21 mouse cellular contexts compared by ENCODE assay signal in the genomic region with DNA sequence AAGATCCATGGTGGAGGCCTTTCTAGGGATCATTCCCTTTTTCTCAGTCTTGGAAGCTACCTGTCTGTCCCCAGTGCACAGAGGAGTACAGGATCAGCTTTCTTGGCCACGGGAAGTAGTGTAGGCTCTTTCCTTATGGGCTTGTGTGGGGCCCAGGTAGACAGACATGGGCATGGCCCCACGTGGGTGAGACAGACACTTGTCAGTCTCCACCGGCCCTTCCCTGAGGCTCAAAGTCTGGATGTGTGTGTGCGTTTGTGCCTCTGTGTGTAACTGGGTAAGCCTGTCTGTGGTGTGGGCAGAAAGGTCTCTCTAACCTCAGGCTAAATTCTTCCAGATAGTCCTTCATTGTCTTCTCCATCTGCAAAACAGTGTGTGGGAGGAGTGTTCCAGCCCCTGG. TPM values are rescaled to one million over a fixed set of nuclear protein-coding genes. Genes with fewer than 3 reads are reported as not detected.
DNase-seq lines count a peak whose midpoint lies in the region; ATAC-seq and TF ChIP-seq lines count a peak whose summit lies in the region.
"Had no signal": no experiment of that assay in that cellular context is flagged by ENCODE, and none has a peak within 500 bp of the region (broad histone marks: within the 10 kb centered on the region; RNA-seq: fewer than 3 reads in every experiment).

No protein-coding gene starts in this region.

- no peaks in the 10 kb centered on the region for H3K9me3 ChIP-seq in kidney, embryonic 14.5 days (ENCODE audit: control insufficient read depth, low read length)
- H3K9me3 ChIP-seq in liver, embryonic 11.5 days (ENCODE audit: control insufficient read depth, low read length), result no peaks in the 10 kb centered on the region
- no peaks in the 10 kb centered on the region for H3K9me3 ChIP-seq in midbrain, embryonic 13.5 days
- H3K9me3 ChIP-seq in midbrain, embryonic 11.5 days (ENCODE audit: control insufficient read depth, low read length), result no peaks in the 10 kb centered on the region
- H3K9me3 ChIP-seq: forebrain, embryonic 12.5 days; hindbrain, embryonic 13.5 days; liver, embryonic 13.5 days; megakaryocyte, embryonic 14.5 days; stomach, embryonic 15.5 days had no signal

- H3K36me3 ChIP-seq in kidney, adult 2 months (ENCODE audit: control insufficient read depth, insufficient read depth, low read length), result no peaks in the 10 kb centered on the region
- H3K36me3 ChIP-seq in kidney, embryonic 14.5 days (ENCODE audit: control insufficient read depth, insufficient read depth, low read length), result no peaks in the 10 kb centered on the region
- H3K36me3 ChIP-seq in liver, adult 2 months (ENCODE audit: control insufficient read depth, insufficient read depth, low read length), result no peaks in the 10 kb centered on the region
- no peaks in the 10 kb centered on the region for H3K36me3 ChIP-seq in liver, embryonic 11.5 days (ENCODE audit: control insufficient read depth, insufficient read depth, low read length)
- H3K36me3 ChIP-seq in midbrain, embryonic 13.5 days, result no peaks in the 10 kb centered on the region
- no peaks in the 10 kb centered on the region for H3K36me3 ChIP-seq in midbrain, embryonic 11.5 days (ENCODE audit: control insufficient read depth, insufficient read depth, low read length)
- H3K36me3 ChIP-seq in small intestine, adult 2 months (ENCODE audit: control insufficient read depth, insufficient read depth, low read length), result no peaks in the 10 kb centered on the region
- H3K36me3 ChIP-seq: forebrain, embryonic 12.5 days; hindbrain, embryonic 13.5 days; liver, embryonic 13.5 days; stomach, embryonic 15.5 days had no signal

- DNase-seq in kidney, adult 2 months, result no peak
- DNase-seq in liver, adult 2 months (ENCODE audit: extremely low read depth, low read depth, low spot score), result no peak
- no peak for DNase-seq in liver, embryonic 11.5 days (ENCODE audit: low spot score)
- no peak for DNase-seq in midbrain, embryonic 11.5 days (ENCODE audit: low spot score, missing footprints)
- no peak for DNase-seq in left cerebral cortex, postnatal 36 days (ENCODE audit: low spot score in 2 of 2)
- DNase-seq: adrenal gland, postnatal 36 days; cerebellum, adult 9-10 months; gastrocnemius, postnatal 36 days; heart, adult 2 months; layer of hippocampus, adult 9-11 months; liver, embryonic 13.5 days; thymus, postnatal 25 days had no signal

- no peaks in the 10 kb centered on the region; the same call in 1 of the 2 replicates for H3K79me2 ChIP-seq in liver, adult 2 months (ENCODE audit: control insufficient read depth, insufficient read depth, low read length)

- no peak overlapping the region for H3K4me2 ChIP-seq in kidney, embryonic 14.5 days (replicated peaks; ENCODE audit: low read depth, low read length)
- H3K4me2 ChIP-seq in liver, embryonic 11.5 days, result no peak overlapping the region
- H3K4me2 ChIP-seq in midbrain, embryonic 13.5 days (replicated peaks), result no peak overlapping the region
- no peak overlapping the region for H3K4me2 ChIP-seq in midbrain, embryonic 11.5 days
- H3K4me2 ChIP-seq: forebrain, embryonic 12.5 days; hindbrain, embryonic 13.5 days; liver, embryonic 13.5 days; stomach, embryonic 15.5 days had no signal

- no peak for ATAC-seq in kidney, embryonic 14.5 days (ENCODE audit: low FRiP score, low TSS enrichment)
- ATAC-seq in liver, embryonic 11.5 days (replicated peaks; ENCODE audit: low FRiP score), result no peak
- ATAC-seq in midbrain, embryonic 13.5 days, result no peak
- ATAC-seq in midbrain, embryonic 11.5 days (ENCODE audit: low FRiP score), result no peak
- ATAC-seq: midbrain, embryonic 16.5 days had no signal

- WGBS in kidney, adult 2 months, result 38% methylated on average over 4 of the region's 4 CpGs
- 68% methylated on average over 4 of the region's 4 CpGs for WGBS in kidney, embryonic 14.5 days
- 22% methylated on average over 4 of the region's 4 CpGs for WGBS in liver, adult 2 months
- 65% methylated on average over 4 of the region's 4 CpGs for WGBS in liver, embryonic 11.5 days
- WGBS in midbrain, embryonic 13.5 days, result 73% methylated on average over 4 of the region's 4 CpGs
- 69% methylated on average over 4 of the region's 4 CpGs for WGBS in midbrain, embryonic 11.5 days
- 29% methylated on average over 4 of the region's 4 CpGs for WGBS in small intestine, adult 2 months

- TF ChIP-seq POLR2A in kidney, adult 2 months (IDR thresholded peaks at IDR 0.05; ENCODE audit: low read depth, low read length), result no peak
- TF ChIP-seq POLR2A in liver, adult 2 months (IDR thresholded peaks at IDR 0.05; ENCODE audit: extremely low read depth, insufficient read depth, low read length), result no peak
- TF ChIP-seq POLR2A in small intestine, adult 2 months (IDR thresholded peaks at IDR 0.05; ENCODE audit: low read depth, low read length), result no peak

- H3K4me3 ChIP-seq in kidney, adult 2 months (ENCODE audit: insufficient read depth, low read depth, low read length), result no peak overlapping the region
- H3K4me3 ChIP-seq in kidney, embryonic 14.5 days (ENCODE audit: low read length), result no peak overlapping the region
- no peak overlapping the region for H3K4me3 ChIP-seq in liver, adult 2 months (ENCODE audit: insufficient read depth, low read depth, low read length)
- H3K4me3 ChIP-seq in liver, embryonic 11.5 days (ENCODE audit: low read depth, low read length), result no peak overlapping the region
- no peak overlapping the region for H3K4me3 ChIP-seq in midbrain, embryonic 13.5 days (replicated peaks)
- no peak overlapping the region for H3K4me3 ChIP-seq in midbrain, embryonic 11.5 days (ENCODE audit: low read depth, low read length)
- H3K4me3 ChIP-seq in small intestine, adult 2 months (ENCODE audit: low read depth, low read length), result no peak overlapping the region
- H3K4me3 ChIP-seq: forebrain, embryonic 12.5 days; heart, adult 2 months; hindbrain, embryonic 13.5 days; liver, embryonic 13.5 days; megakaryocyte, embryonic 14.5 days; stomach, embryonic 15.5 days had no signal

- no peak overlapping the region for H3K9ac ChIP-seq in kidney, embryonic 14.5 days (ENCODE audit: low read depth, low read length)
- peak overlapping the region; percentile 68 for H3K9ac ChIP-seq in liver, adult 2 months (ENCODE audit: low read depth, low read length)
- H3K9ac ChIP-seq in liver, embryonic 11.5 days (ENCODE audit: low read depth, low read length), result no peak overlapping the region
- H3K9ac ChIP-seq in midbrain, embryonic 13.5 days (replicated peaks), result 0 out of 2 replicates have a peak overlapping the region, but pooled peaks have one; percentile 10
- H3K9ac ChIP-seq in midbrain, embryonic 11.5 days (ENCODE audit: low read length), result no peak overlapping the region
- H3K9ac ChIP-seq: forebrain, embryonic 12.5 days; hindbrain, embryonic 13.5 days; liver, embryonic 13.5 days; stomach, embryonic 15.5 days had no signal

- intact Hi-C loops in left cerebral cortex, postnatal 36 days (cut with DNase I), result no loop called here

- peak overlapping the region; percentile 42 for H3K27ac ChIP-seq in kidney, adult 2 months (ENCODE audit: insufficient read depth, low read depth, low read length)
- no peak overlapping the region for H3K27ac ChIP-seq in kidney, embryonic 14.5 days (ENCODE audit: low read depth, low read length)
- peak overlapping the region; percentile 97 for H3K27ac ChIP-seq in liver, adult 2 months (replicated peaks; ENCODE audit: insufficient read depth, low read depth, low read length)
- H3K27ac ChIP-seq in liver, embryonic 11.5 days (ENCODE audit: low read depth, low read length), result no peak overlapping the region
- H3K27ac ChIP-seq in midbrain, embryonic 13.5 days, result no peak overlapping the region
- no peak overlapping the region for H3K27ac ChIP-seq in midbrain, embryonic 11.5 days (ENCODE audit: low read depth, low read length)
- H3K27ac ChIP-seq in small intestine, adult 2 months (ENCODE audit: insufficient read depth, low read depth, low read length), result peak overlapping the region; percentile 72
- H3K27ac ChIP-seq: forebrain, embryonic 12.5 days; heart, adult 2 months; hindbrain, embryonic 13.5 days; liver, embryonic 13.5 days; stomach, embryonic 15.5 days had no signal

- peaks cover 12% of the 10 kb centered on the region for H3K4me1 ChIP-seq in kidney, adult 2 months (ENCODE audit: control insufficient read depth, insufficient read depth, low read length)
- peaks cover 8% of the 10 kb centered on the region; the same call in 1 of the 2 replicates for H3K4me1 ChIP-seq in kidney, embryonic 14.5 days (ENCODE audit: control insufficient read depth, insufficient read depth, low read length)
- peaks cover 30% of the 10 kb centered on the region for H3K4me1 ChIP-seq in liver, adult 2 months (ENCODE audit: control insufficient read depth, insufficient read depth, low read length)
- H3K4me1 ChIP-seq in liver, embryonic 11.5 days (replicated peaks; ENCODE audit: control insufficient read depth, insufficient read depth, low read length), result no peaks in the 10 kb centered on the region
- H3K4me1 ChIP-seq in midbrain, embryonic 13.5 days (replicated peaks), result no peaks in the 10 kb centered on the region
- no peaks in the 10 kb centered on the region for H3K4me1 ChIP-seq in midbrain, embryonic 11.5 days (ENCODE audit: control insufficient read depth, insufficient read depth, low read length)
- peaks cover 32% of the 10 kb centered on the region for H3K4me1 ChIP-seq in small intestine, adult 2 months (ENCODE audit: control insufficient read depth, insufficient read depth, insufficient read length, low read length)
- H3K4me1 ChIP-seq: forebrain, embryonic 12.5 days had no signal

- H3K27me3 ChIP-seq in kidney, adult 2 months (replicated peaks; ENCODE audit: control insufficient read depth, insufficient read depth, low read length), result no peaks in the 10 kb centered on the region
- H3K27me3 ChIP-seq in kidney, embryonic 14.5 days (ENCODE audit: control insufficient read depth, insufficient read depth, low read length), result no peaks in the 10 kb centered on the region
- no peaks in the 10 kb centered on the region for H3K27me3 ChIP-seq in liver, adult 2 months (ENCODE audit: control insufficient read depth, insufficient read depth, low read length)
- H3K27me3 ChIP-seq in liver, embryonic 11.5 days (replicated peaks; ENCODE audit: control insufficient read depth, insufficient read depth, low read length), result peaks cover 3% of the 10 kb centered on the region
- H3K27me3 ChIP-seq in midbrain, embryonic 13.5 days, result peaks cover 8% of the 10 kb centered on the region; the same call in 1 of the 2 replicates
- 0 out of 2 replicates have a peak, but pooled peaks cover 3% of the 10 kb centered on the region for H3K27me3 ChIP-seq in midbrain, embryonic 11.5 days (ENCODE audit: control insufficient read depth, insufficient read depth, low read length)
- no peaks in the 10 kb centered on the region for H3K27me3 ChIP-seq in small intestine, adult 2 months (ENCODE audit: control insufficient read depth, insufficient read depth, low read length)
- H3K27me3 ChIP-seq: stomach, embryonic 15.5 days had no signal

- TF ChIP-seq CTCF in kidney, adult 2 months (conservative IDR thresholded peaks at IDR 0.05; ENCODE audit: insufficient read depth, insufficient read length, low read depth, low read length), result no peak
- TF ChIP-seq CTCF in liver, adult 2 months (IDR thresholded peaks at IDR 0.05; ENCODE audit: low read depth, low read length), result no peak
- TF ChIP-seq CTCF in small intestine, adult 2 months (IDR thresholded peaks at IDR 0.05; ENCODE audit: extremely low read depth, insufficient read length, insufficient replicate concordance, low read depth, low read length), result no peak

RNA-seq across cellular contexts. Expression of a gene that starts 17.7 kb away (rescaled TPM):
- polyA plus RNA-seq in kidney, adult 2 months (2012; rRNA removed), result 2.4 and 4.2 TPM in 2 replicates
- 9.7 and 10.1 TPM in 2 replicates for polyA plus RNA-seq in kidney, embryonic 14.5 days (2014; fragmentation: Nextera tagmentation; extraction: Ambion mirVana)
- not detected in 2 replicates for total RNA-seq in liver, adult 2 months (2014; rRNA removed)
- polyA plus RNA-seq in liver, adult 2 months (2012; rRNA removed), result not detected in 2 replicates
- 2.1 and 3.9 TPM in 2 replicates for polyA plus RNA-seq in liver, embryonic 11.5 days (2014; fragmentation: Nextera tagmentation; extraction: Ambion mirVana)
- 21.8 and 22.5 TPM in 2 replicates for polyA plus RNA-seq in midbrain, embryonic 13.5 days (2015; fragmentation: Nextera tagmentation; extraction: Ambion mirVana)
- 4.6 and 6.4 TPM in 2 replicates for polyA plus RNA-seq in midbrain, embryonic 11.5 days (2014; fragmentation: Nextera tagmentation; extraction: Ambion mirVana)
- 3.9 and 7.0 TPM in 2 replicates for polyA plus RNA-seq in small intestine, adult 2 months (2012; rRNA removed)
- total RNA-seq in left cerebral cortex, postnatal 36 days (2021), result 10 to 100 TPM; 50.4 to 59.5 TPM
- total RNA-seq: gastrocnemius, adult 18-20 months; gastrocnemius, postnatal 36 days; heart, adult 2 months had no signal
- polyA plus RNA-seq: heart, adult 2 months had no signal

RNA-seq across cellular contexts. Expression of a gene that starts 24.2 kb away (rescaled TPM):
- 54.1 and 59.2 TPM in 2 replicates for polyA plus RNA-seq in kidney, adult 2 months (2012; rRNA removed)
- 45.4 and 58.8 TPM in 2 replicates for polyA plus RNA-seq in kidney, embryonic 14.5 days (2014; fragmentation: Nextera tagmentation; extraction: Ambion mirVana)
- 22.1 and 35.2 TPM in 2 replicates for total RNA-seq in liver, adult 2 months (2014; rRNA removed)
- 73.1 and 73.4 TPM in 2 replicates for polyA plus RNA-seq in liver, adult 2 months (2012; rRNA removed)
- polyA plus RNA-seq in liver, embryonic 11.5 days (2014; fragmentation: Nextera tagmentation; extraction: Ambion mirVana), result 11.4 and 11.8 TPM in 2 replicates
- polyA plus RNA-seq in midbrain, embryonic 13.5 days (2015; fragmentation: Nextera tagmentation; extraction: Ambion mirVana), result 9.7 and 10.7 TPM in 2 replicates
- polyA plus RNA-seq in midbrain, embryonic 11.5 days (2014; fragmentation: Nextera tagmentation; extraction: Ambion mirVana), result 12.2 and 12.5 TPM in 2 replicates
- 46.1 and 122 TPM in 2 replicates for polyA plus RNA-seq in small intestine, adult 2 months (2012; rRNA removed)
- 1 to 10 TPM; 4.2 to 7.4 TPM for total RNA-seq in left cerebral cortex, postnatal 36 days (2021)

RNA-seq across cellular contexts. Expression of a gene that starts 32.7 kb away (rescaled TPM):
- polyA plus RNA-seq in kidney, adult 2 months (2012; rRNA removed), result 8.2 and 10.4 TPM in 2 replicates
- polyA plus RNA-seq in kidney, embryonic 14.5 days (2014; fragmentation: Nextera tagmentation; extraction: Ambion mirVana), result 30.1 and 36.6 TPM in 2 replicates
- total RNA-seq in liver, adult 2 months (2014; rRNA removed), result not detected in 2 replicates
- 0.06 and 0.27 TPM in 2 replicates for polyA plus RNA-seq in liver, adult 2 months (2012; rRNA removed)
- polyA plus RNA-seq in liver, embryonic 11.5 days (2014; fragmentation: Nextera tagmentation; extraction: Ambion mirVana), result 6.5 and 6.9 TPM in 2 replicates
- polyA plus RNA-seq in midbrain, embryonic 13.5 days (2015; fragmentation: Nextera tagmentation; extraction: Ambion mirVana), result 8.8 and 11.4 TPM in 2 replicates
- polyA plus RNA-seq in midbrain, embryonic 11.5 days (2014; fragmentation: Nextera tagmentation; extraction: Ambion mirVana), result 15.3 and 17.5 TPM in 2 replicates
- 11.6 and 20.0 TPM in 2 replicates for polyA plus RNA-seq in small intestine, adult 2 months (2012; rRNA removed)
- 1 to 10 TPM in 1 of 2 experiments, not detected in 1; 1.2 TPM for total RNA-seq in left cerebral cortex, postnatal 36 days (2021)
- total RNA-seq: gastrocnemius, adult 18-20 months had no signal

RNA-seq across cellular contexts. Expression of a gene that starts 34.7 kb away (rescaled TPM):
- polyA plus RNA-seq in kidney, adult 2 months (2012; rRNA removed), result 109 and 110 TPM in 2 replicates
- polyA plus RNA-seq in kidney, embryonic 14.5 days (2014; fragmentation: Nextera tagmentation; extraction: Ambion mirVana), result 55.1 and 64.1 TPM in 2 replicates
- total RNA-seq in liver, adult 2 months (2014; rRNA removed), result 6.4 and 7.0 TPM in 2 replicates
- 36.3 and 41.2 TPM in 2 replicates for polyA plus RNA-seq in liver, adult 2 months (2012; rRNA removed)
- polyA plus RNA-seq in liver, embryonic 11.5 days (2014; fragmentation: Nextera tagmentation; extraction: Ambion mirVana), result 25.3 and 31.5 TPM in 2 replicates
- polyA plus RNA-seq in midbrain, embryonic 13.5 days (2015; fragmentation: Nextera tagmentation; extraction: Ambion mirVana), result 31.8 and 37.5 TPM in 2 replicates
- 33.0 and 34.7 TPM in 2 replicates for polyA plus RNA-seq in midbrain, embryonic 11.5 days (2014; fragmentation: Nextera tagmentation; extraction: Ambion mirVana)
- polyA plus RNA-seq in small intestine, adult 2 months (2012; rRNA removed), result 81.6 and 97.3 TPM in 2 replicates
- 10 to 100 TPM; 34.5 to 39.1 TPM for total RNA-seq in left cerebral cortex, postnatal 36 days (2021)

RNA-seq across cellular contexts. Expression of a gene that starts 44.7 kb away (rescaled TPM):
- 95.1 and 111 TPM in 2 replicates for polyA plus RNA-seq in kidney, adult 2 months (2012; rRNA removed)
- 35.9 and 47.1 TPM in 2 replicates for polyA plus RNA-seq in kidney, embryonic 14.5 days (2014; fragmentation: Nextera tagmentation; extraction: Ambion mirVana)
- 1.4 and 2.6 TPM in 2 replicates for total RNA-seq in liver, adult 2 months (2014; rRNA removed)
- 4.7 and 5.4 TPM in 2 replicates for polyA plus RNA-seq in liver, adult 2 months (2012; rRNA removed)
- 19.5 and 23.2 TPM in 2 replicates for polyA plus RNA-seq in liver, embryonic 11.5 days (2014; fragmentation: Nextera tagmentation; extraction: Ambion mirVana)
- polyA plus RNA-seq in midbrain, embryonic 13.5 days (2015; fragmentation: Nextera tagmentation; extraction: Ambion mirVana), result 28.2 and 34.2 TPM in 2 replicates
- polyA plus RNA-seq in midbrain, embryonic 11.5 days (2014; fragmentation: Nextera tagmentation; extraction: Ambion mirVana), result 17.0 and 18.7 TPM in 2 replicates
- polyA plus RNA-seq in small intestine, adult 2 months (2012; rRNA removed), result 48.9 and 70.7 TPM in 2 replicates
- total RNA-seq in left cerebral cortex, postnatal 36 days (2021), result 100 to 1,000 TPM in 1 of 2 experiments, 10 to 100 TPM in 1; 96.1 to 120 TPM

Comparison
In these comparisons a context has a peak if more than half of its experiments do, and no peak if none do; other contexts are left out.
1. H3K27ac ChIP-seq: peak in kidney, adult 2 months (single experiment), liver, adult 2 months (single experiment) and small intestine, adult 2 months (single experiment); none in kidney, embryonic 14.5 days (single experiment), liver, embryonic 11.5 days (single experiment), midbrain, embryonic 13.5 days (single experiment) and midbrain, embryonic 11.5 days (single experiment).
2. H3K9ac ChIP-seq: peak in liver, adult 2 months (single experiment) and midbrain, embryonic 13.5 days (single experiment); none in kidney, embryonic 14.5 days (single experiment), liver, embryonic 11.5 days (single experiment) and midbrain, embryonic 11.5 days (single experiment).